Mouse (Mus musculus) spleen, adult 2 months (tissue): ENCODE data around the gene Srrm3.

Experiments
- CTCF ChIP-seq: fragments of 200-500 bp; IDR thresholded peaks from 2 replicates; pipeline ENCODE4 v1.5.1; 2011; ENCODE audit warnings: mild to moderate bottlenecking, inconsistent platforms; ENCODE audit not compliant: insufficient read depth, insufficient read length, insufficient replicate concordance; ENCODE audit errors: extremely low read depth
- POLR2A ChIP-seq: fragments of 200-500 bp; IDR thresholded peaks from 2 replicates; pipeline ENCODE4 v1.6.1; 2011; ENCODE audit warnings: low read depth, low read length, inconsistent platforms

- TF ChIP-seq CTCF: no peak
- no peak for TF ChIP-seq POLR2A
Measured at GRCm38 (mm10) chr5:135904259-135904658, 97.6 kb downstream of the Srrm3 start.
